Mouse (Mus musculus): ENCODE measurements around the gene Ubp1. TPM values are rescaled to one million over a fixed set of nuclear protein-coding genes. Genes with fewer than 3 reads are reported as not detected.

The Ubp1 gene
- polyA plus RNA-seq, 1 experiment from 2014 or later: 20.5 TPM

DNA sequence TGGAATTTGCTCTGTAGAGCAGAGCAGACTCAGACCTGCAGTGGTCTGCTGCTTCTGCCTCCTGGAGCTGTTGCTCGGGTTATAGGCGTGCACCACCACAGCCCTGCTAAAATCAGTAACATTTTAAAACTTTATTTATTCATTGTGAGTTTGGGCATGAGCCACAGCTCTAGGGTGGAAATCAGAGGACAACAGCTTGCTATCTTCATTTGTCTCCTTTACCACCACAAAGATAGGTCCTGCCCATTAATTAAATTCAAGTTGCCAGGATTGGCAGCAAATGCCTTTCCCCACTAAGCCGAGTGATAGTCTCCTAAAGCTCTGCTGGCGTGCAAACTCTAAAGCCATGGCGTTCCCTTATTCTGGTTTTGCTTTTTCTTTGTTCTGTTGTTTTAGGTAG is 4.9 kb downstream of the Ubp1 start:
- Histone ChIP-seq H3K36me3 (ENCODE audit: insufficient read depth, low read length) (no peaks in the 10 kb centered on the region), H3K27me3 (replicated peaks; ENCODE audit: insufficient read depth, low read length) (no peaks in the 10 kb centered on the region), H3K27ac (ENCODE audit: low read length) (no peak overlapping the region), H3K4me1 (ENCODE audit: insufficient read depth, low read depth, low read length) (peaks cover 9% of the 10 kb centered on the region), H3K4me3 (ENCODE audit: low read depth, low read length) (no peak overlapping the region), H3K9ac (replicated peaks; ENCODE audit: low read depth) (no peak overlapping the region), H3K9me3 (ENCODE audit: low read length) (no peaks in the 10 kb centered on the region), H3K4me2 (replicated peaks; ENCODE audit: low read depth, low read length) (no peak overlapping the region)
- DNase-seq (ENCODE audit: low spot score) (no peak), ATAC-seq (no peak)
- TF ChIP-seq EP300 (IDR thresholded peaks at IDR 0.05): no peak
- no peak for TF ChIP-seq CTCF (IDR thresholded peaks at IDR 0.05)
- WGBS: 79% methylated on average over 5 of the region's 5 CpGs

DNA sequence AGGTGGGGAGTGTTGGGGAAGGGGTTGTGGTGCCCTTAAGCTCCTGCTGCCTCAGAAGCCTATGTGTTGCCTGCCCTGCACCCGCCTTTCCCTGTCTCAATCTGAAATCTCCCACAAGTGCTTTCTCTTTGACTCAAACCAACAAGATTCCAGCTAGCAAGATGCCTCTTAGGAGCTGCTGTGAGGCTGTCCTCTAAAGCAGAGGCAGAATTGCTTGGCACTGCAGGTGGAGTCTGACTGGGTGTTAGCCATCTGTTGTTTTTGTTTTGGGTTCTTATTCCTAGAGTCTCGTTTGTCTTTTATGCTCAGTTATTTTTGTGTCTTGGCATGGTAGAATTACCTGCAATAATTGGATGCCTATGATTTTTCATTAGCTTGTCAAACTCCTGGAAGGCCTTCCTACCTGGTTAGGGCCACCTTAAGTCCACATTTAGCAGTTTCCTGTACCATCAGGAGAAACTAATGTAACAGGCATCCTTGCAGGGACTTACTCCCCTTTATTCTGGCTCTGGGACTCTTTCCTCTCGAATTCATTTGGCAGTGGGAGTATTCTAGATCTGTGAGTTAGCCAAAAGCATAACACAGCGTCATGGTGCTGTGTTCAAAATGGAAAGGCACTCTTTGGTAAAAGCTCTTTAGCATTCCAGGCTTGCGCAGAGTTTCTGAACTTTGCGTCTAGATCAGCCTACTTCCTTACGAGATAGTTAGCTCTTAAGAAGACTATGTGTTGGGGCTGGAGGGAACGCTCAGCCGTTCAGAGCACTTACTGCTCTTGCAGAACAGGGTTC is 8.5 kb downstream of the Ubp1 start:
- no peak overlapping the region for H3K27ac ChIP-seq (ENCODE audit: low read length)
- 77% methylated on average over 9 of the region's 9 CpGs for WGBS

DNA sequence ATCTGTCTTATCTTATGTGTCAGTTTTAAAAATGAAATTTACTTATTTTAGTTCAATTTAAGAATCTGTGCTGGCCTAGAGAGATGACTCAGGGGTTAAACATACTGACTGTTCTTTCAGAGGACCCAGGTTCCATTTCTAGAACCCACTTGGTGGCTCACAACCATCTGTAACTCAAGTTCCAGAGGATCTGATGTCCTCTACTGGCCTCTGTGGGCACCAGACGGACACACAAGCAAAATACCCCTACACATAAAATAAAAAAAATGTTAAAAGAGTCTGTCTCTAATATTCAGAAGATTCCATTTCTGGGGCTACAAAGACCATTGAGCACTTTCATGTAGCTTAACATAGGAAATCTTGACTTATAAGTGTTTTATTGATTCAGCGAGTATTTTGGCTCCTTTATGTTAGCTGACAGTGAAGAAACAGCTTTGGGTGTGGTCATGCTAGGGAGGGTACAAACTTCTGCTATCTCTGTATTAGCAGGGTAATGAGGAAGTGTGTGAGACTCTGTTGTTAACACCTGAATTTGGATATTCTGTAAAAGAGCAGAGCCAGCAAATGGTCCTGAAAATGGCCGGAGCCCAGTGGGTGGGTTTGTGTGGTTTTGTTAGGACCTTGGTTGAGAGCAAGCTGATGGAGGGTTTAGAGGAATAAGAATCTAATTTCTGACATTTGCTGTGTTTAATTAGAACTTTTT is 10.5 kb downstream of the Ubp1 start:
- 84% methylated on average over 3 of the region's 3 CpGs for WGBS
- ATAC-seq: no peak

More for the DNA sequence above, 8.5 kb downstream of the Ubp1 start:
- no peak for TF ChIP-seq CTCF (IDR thresholded peaks at IDR 0.05)
- H3K9me3 ChIP-seq (ENCODE audit: low read length): no peaks in the 10 kb centered on the region
- DNase-seq (ENCODE audit: low spot score) (no peak), ATAC-seq (no peak)
- H3K4me2 ChIP-seq (replicated peaks; ENCODE audit: low read depth, low read length): no peak overlapping the region
- H3K27me3 ChIP-seq (replicated peaks; ENCODE audit: insufficient read depth, low read length): no peaks in the 10 kb centered on the region
- H3K4me3 ChIP-seq (ENCODE audit: low read depth, low read length): no peak overlapping the region
- no peaks in the 10 kb centered on the region for H3K4me1 ChIP-seq (ENCODE audit: insufficient read depth, low read depth, low read length)
- no peaks in the 10 kb centered on the region for H3K36me3 ChIP-seq (ENCODE audit: insufficient read depth, low read length)
- no peak overlapping the region for H3K9ac ChIP-seq (replicated peaks; ENCODE audit: low read depth)

DNA sequence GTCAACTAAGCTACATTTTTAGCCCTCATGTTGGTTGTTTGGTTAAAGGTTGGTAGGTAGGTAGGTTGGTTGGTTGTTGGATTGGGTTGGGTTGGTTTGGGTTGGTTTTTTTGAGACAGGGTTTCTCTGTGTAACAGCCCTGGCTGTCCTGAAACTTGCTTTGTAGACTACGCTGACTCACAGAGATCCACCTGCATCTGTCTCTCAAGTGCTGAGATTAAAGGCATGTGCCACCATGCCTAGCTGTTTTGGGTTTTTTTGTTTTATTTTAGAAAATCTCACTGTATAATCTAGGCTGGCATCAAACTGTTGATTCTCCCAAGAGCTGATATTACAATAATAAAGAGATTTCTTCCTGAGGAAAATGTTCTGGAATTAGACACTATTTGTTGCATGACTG is 12.6 kb downstream of the Ubp1 start:
- Histone ChIP-seq H3K27ac (ENCODE audit: low read length) (no peak overlapping the region), H3K36me3 (ENCODE audit: insufficient read depth, low read length) (peaks cover 17% of the 10 kb centered on the region), H3K9ac (replicated peaks; ENCODE audit: low read depth) (no peak overlapping the region), H3K9me3 (ENCODE audit: low read length) (no peaks in the 10 kb centered on the region), H3K4me1 (ENCODE audit: insufficient read depth, low read depth, low read length) (no peaks in the 10 kb centered on the region), H3K4me2 (replicated peaks; ENCODE audit: low read depth, low read length) (no peak overlapping the region), H3K27me3 (replicated peaks; ENCODE audit: insufficient read depth, low read length) (no peaks in the 10 kb centered on the region), H3K4me3 (ENCODE audit: low read depth, low read length) (no peak overlapping the region)
- DNase-seq (ENCODE audit: low spot score): no peak
- TF ChIP-seq CTCF (IDR thresholded peaks at IDR 0.05) (no peak), EP300 (IDR thresholded peaks at IDR 0.05) (no peak)
- ATAC-seq: no peak
- 95% methylated on average over 1 of the region's 1 CpGs for WGBS

More for the DNA sequence above, 10.5 kb downstream of the Ubp1 start:
- no peak for DNase-seq (ENCODE audit: low spot score)
- Histone ChIP-seq H3K27me3 (replicated peaks; ENCODE audit: insufficient read depth, low read length) (no peaks in the 10 kb centered on the region), H3K27ac (ENCODE audit: low read length) (no peak overlapping the region), H3K4me3 (ENCODE audit: low read depth, low read length) (no peak overlapping the region), H3K4me1 (ENCODE audit: insufficient read depth, low read depth, low read length) (no peaks in the 10 kb centered on the region), H3K4me2 (replicated peaks; ENCODE audit: low read depth, low read length) (no peak overlapping the region), H3K36me3 (ENCODE audit: insufficient read depth, low read length) (peaks cover 8% of the 10 kb centered on the region), H3K9ac (replicated peaks; ENCODE audit: low read depth) (no peak overlapping the region), H3K9me3 (ENCODE audit: low read length) (no peaks in the 10 kb centered on the region)
- TF ChIP-seq CTCF (IDR thresholded peaks at IDR 0.05) (0 out of 2 replicates have a peak, but pooled peaks have one; percentile 7), EP300 (IDR thresholded peaks at IDR 0.05) (no peak)

DNA sequence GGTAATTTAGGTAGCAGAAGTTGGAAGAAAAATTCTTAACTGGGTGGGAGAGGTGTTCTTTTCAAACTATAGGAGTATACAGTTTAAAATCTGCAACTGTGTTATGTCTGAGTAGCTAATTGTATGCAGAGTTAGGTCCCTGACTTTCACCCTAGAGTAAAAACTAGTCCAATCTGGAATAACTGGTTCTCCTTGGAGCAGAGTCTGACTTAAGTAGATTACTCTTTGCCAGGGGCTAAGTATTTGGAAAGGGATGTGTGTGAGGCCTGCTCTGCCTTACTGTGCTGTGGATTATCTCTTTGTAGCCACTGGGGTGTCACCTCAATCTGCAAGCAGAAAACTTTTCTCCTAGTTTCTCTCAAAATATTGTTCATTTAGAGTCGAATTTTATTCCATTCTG is 16.5 kb downstream of the Ubp1 start:
- ATAC-seq: no peak

DNA sequence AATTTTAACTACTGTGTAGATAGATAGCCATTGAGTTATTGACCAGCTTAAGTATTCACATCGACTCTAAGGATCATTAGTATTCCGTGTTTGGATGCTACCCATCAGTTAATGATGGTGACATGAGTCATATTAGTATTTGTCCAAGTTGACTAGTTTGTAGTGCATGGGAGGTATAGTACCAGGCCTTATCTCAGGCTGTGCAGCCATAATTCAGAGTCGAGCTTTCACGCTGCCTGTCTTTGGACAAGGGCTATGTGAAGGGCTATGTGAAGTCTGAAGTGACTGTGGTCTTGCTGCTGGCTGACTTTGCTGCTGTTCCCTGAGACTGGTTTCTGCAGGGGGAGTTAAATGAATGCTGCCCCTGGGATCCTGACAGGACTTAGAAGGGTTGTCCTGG is 27.0 kb downstream of the Ubp1 start:
- Histone ChIP-seq H3K9me3 (ENCODE audit: low read length) (no peaks in the 10 kb centered on the region), H3K36me3 (ENCODE audit: insufficient read depth, low read length) (peaks cover 26% of the 10 kb centered on the region)

More for the DNA sequence above, 16.5 kb downstream of the Ubp1 start:
- H3K27me3 ChIP-seq (replicated peaks; ENCODE audit: insufficient read depth, low read length): no peaks in the 10 kb centered on the region
- H3K9me3 ChIP-seq (ENCODE audit: low read length): no peaks in the 10 kb centered on the region
- peaks cover 17% of the 10 kb centered on the region for H3K36me3 ChIP-seq (ENCODE audit: insufficient read depth, low read length)
- H3K4me2 ChIP-seq (replicated peaks; ENCODE audit: low read depth, low read length): no peak overlapping the region
- TF ChIP-seq CTCF (IDR thresholded peaks at IDR 0.05) (no peak), EP300 (IDR thresholded peaks at IDR 0.05) (no peak)
- H3K4me1 ChIP-seq (ENCODE audit: insufficient read depth, low read depth, low read length): no peaks in the 10 kb centered on the region
- H3K27ac ChIP-seq (ENCODE audit: low read length): no peak overlapping the region
- peak; percentile 35 for DNase-seq (ENCODE audit: low spot score)
- H3K9ac ChIP-seq (replicated peaks; ENCODE audit: low read depth): no peak overlapping the region
- H3K4me3 ChIP-seq (ENCODE audit: low read depth, low read length): no peak overlapping the region
- 83% methylated on average over 1 of the region's 1 CpGs for WGBS

More for the DNA sequence above, 27.0 kb downstream of the Ubp1 start:
- Histone ChIP-seq H3K4me2 (replicated peaks; ENCODE audit: low read depth, low read length) (no peak overlapping the region), H3K27me3 (replicated peaks; ENCODE audit: insufficient read depth, low read length) (no peaks in the 10 kb centered on the region), H3K9ac (replicated peaks; ENCODE audit: low read depth) (no peak overlapping the region), H3K27ac (ENCODE audit: low read length) (no peak overlapping the region), H3K4me3 (ENCODE audit: low read depth, low read length) (no peak overlapping the region), H3K4me1 (ENCODE audit: insufficient read depth, low read depth, low read length) (no peaks in the 10 kb centered on the region)
- DNase-seq (ENCODE audit: low spot score) (no peak), ATAC-seq (no peak)
- no peak for TF ChIP-seq EP300 (IDR thresholded peaks at IDR 0.05)
- no peak for TF ChIP-seq CTCF (IDR thresholded peaks at IDR 0.05)
- 98% methylated on average over 4 of the region's 4 CpGs for WGBS

All from lung, postnatal 0 days (tissue).